Mouse (Mus musculus): ENCODE data around the gene Olfr1331. TPM values are rescaled to one million over a fixed set of nuclear protein-coding genes. Genes with fewer than 3 reads are reported as not detected.
A peak's percentile ranks its signal among the peaks of the same experiment; 100 is the strongest.
"Not testable (repeated sequence)": the region's sequence is repeated elsewhere in the genome, so short reads cannot be mapped to it uniquely, and the experiment has no call there.

The Olfr1331 gene
- not detected in 2 replicates for polyA plus RNA-seq (2016; fragmentation: Nextera tagmentation; extraction: Ambion mirVana)

GRCm38 (mm10) chr4:118864349-118864748 lies at the start of gene Olfr1331:
Gene Olfr1331, plus strand, starts transcription at chr4:118864649.
- no peak within 1 kb of the TSS for H3K4me3 ChIP-seq
- peaks cover 5% of the 10 kb centered on the region; the same call in 1 of the 2 replicates for H3K4me1 ChIP-seq (replicated peaks)
- no peak within 1 kb of the TSS for H3K27ac ChIP-seq
- no peaks in the 10 kb centered on the region for H3K27me3 ChIP-seq (ENCODE audit: insufficient read depth, poor library complexity, severe bottlenecking)
- no peaks in the 10 kb centered on the region for H3K9me3 ChIP-seq
- 93% methylated on average over 1 of the region's 1 CpGs for WGBS
- no peak for DNase-seq (ENCODE audit: low spot score)
- H3K36me3 ChIP-seq, result no peaks in the 10 kb centered on the region

- no peak overlapping the region for H3K4me3 ChIP-seq
- no peaks in the 10 kb centered on the region for H3K9me3 ChIP-seq
- WGBS, result 87% methylated on average over 1 of the region's 1 CpGs
- no peaks in the 10 kb centered on the region for H3K27me3 ChIP-seq (ENCODE audit: insufficient read depth, poor library complexity, severe bottlenecking)
- no peaks in the 10 kb centered on the region for H3K4me1 ChIP-seq (replicated peaks)
- no peak overlapping the region for H3K27ac ChIP-seq
- no peak for DNase-seq (ENCODE audit: low spot score)
- H3K36me3 ChIP-seq, result no peaks in the 10 kb centered on the region
Measured at GRCm38 (mm10) chr4:118818921-118819320, 45.5 kb upstream of the Olfr1331 start.

- H3K9me3 ChIP-seq, result no peaks in the 10 kb centered on the region
- H3K4me3 ChIP-seq, result no peak within 1 kb of the TSS
- 97% methylated on average over 1 of the region's 1 CpGs for WGBS
- DNase-seq (ENCODE audit: low spot score), result no peak
- no peaks in the 10 kb centered on the region for H3K4me1 ChIP-seq (replicated peaks)
- no peaks in the 10 kb centered on the region for H3K27me3 ChIP-seq (ENCODE audit: insufficient read depth, poor library complexity, severe bottlenecking)
- no peak within 1 kb of the TSS for H3K27ac ChIP-seq
- H3K36me3 ChIP-seq, result no peaks in the 10 kb centered on the region
Measured at GRCm38 (mm10) chr4:118836179-118836578, 28.3 kb upstream of the Olfr1331 start, which contains the start of gene Olfr1333. Gene Olfr1333, minus strand, starts transcription at chr4:118836279.

GRCm38 (mm10) chr4:118861791-118862190 lies 2.7 kb upstream of the Olfr1331 start:
- 79% methylated on average over 1 of the region's 1 CpGs for WGBS
- no peaks in the 10 kb centered on the region for H3K36me3 ChIP-seq
- no peak overlapping the region for H3K4me3 ChIP-seq
- no peaks in the 10 kb centered on the region for H3K27me3 ChIP-seq (ENCODE audit: insufficient read depth, poor library complexity, severe bottlenecking)
- H3K9me3 ChIP-seq, result 0 out of 2 replicates have a peak, but pooled peaks cover 4% of the 10 kb centered on the region
- H3K27ac ChIP-seq, result no peak overlapping the region
- no peak for DNase-seq (ENCODE audit: low spot score)
- H3K4me1 ChIP-seq (replicated peaks), result peaks cover 5% of the 10 kb centered on the region; the same call in 1 of the 2 replicates

GRCm38 (mm10) chr4:118862704-118863103 lies 1.7 kb upstream of the Olfr1331 start:
- no peak overlapping the region for H3K4me3 ChIP-seq
- DNase-seq (ENCODE audit: low spot score), result peak; percentile 3
- WGBS, result 58% methylated on average over 4 of the region's 4 CpGs
- H3K9me3 ChIP-seq, result no peaks in the 10 kb centered on the region
- no peak overlapping the region for H3K27ac ChIP-seq
- no peaks in the 10 kb centered on the region for H3K27me3 ChIP-seq (ENCODE audit: insufficient read depth, poor library complexity, severe bottlenecking)
- H3K4me1 ChIP-seq (replicated peaks), result peaks cover 5% of the 10 kb centered on the region; the same call in 1 of the 2 replicates
- H3K36me3 ChIP-seq, result no peaks in the 10 kb centered on the region

GRCm38 (mm10) chr4:118867566-118867965 lies 3.1 kb downstream of the Olfr1331 start:
- Histone ChIP-seq H3K27ac (no peak overlapping the region), H3K36me3 (no peaks in the 10 kb centered on the region), H3K9me3 (no peaks in the 10 kb centered on the region), H3K27me3 (ENCODE audit: insufficient read depth, poor library complexity, severe bottlenecking) (no peaks in the 10 kb centered on the region), H3K4me3 (no peak overlapping the region), H3K4me1 (replicated peaks) (peaks cover 4% of the 10 kb centered on the region; the same call in 1 of the 2 replicates)
- no peak for DNase-seq (ENCODE audit: low spot score)

GRCm38 (mm10) chr4:118888297-118888696 lies 23.8 kb downstream of the Olfr1331 start, which contains the start of gene Olfr1330:
Gene Olfr1330, plus strand, starts transcription at chr4:118888597.
- Histone ChIP-seq H3K4me3 (no peak within 1 kb of the TSS), H3K27ac (no peak within 1 kb of the TSS), H3K4me1 (replicated peaks) (no peaks in the 10 kb centered on the region), H3K27me3 (ENCODE audit: insufficient read depth, poor library complexity, severe bottlenecking) (no peaks in the 10 kb centered on the region), H3K36me3 (no peaks in the 10 kb centered on the region), H3K9me3 (no peaks in the 10 kb centered on the region)
- 83% methylated on average over 1 of the region's 1 CpGs for WGBS
- DNase-seq (ENCODE audit: low spot score), result no peak

GRCm38 (mm10) chr4:118901981-118902380 lies 37.5 kb downstream of the Olfr1331 start:
- no peak for DNase-seq (ENCODE audit: low spot score)
- Histone ChIP-seq H3K4me3 (no peak overlapping the region), H3K27ac (no peak overlapping the region), H3K36me3 (no peaks in the 10 kb centered on the region), H3K4me1 (replicated peaks) (no peaks in the 10 kb centered on the region), H3K9me3 (no peaks in the 10 kb centered on the region), H3K27me3 (ENCODE audit: insufficient read depth, poor library complexity, severe bottlenecking) (no peaks in the 10 kb centered on the region)
- WGBS, result 73% methylated on average over 2 of the region's 2 CpGs

- WGBS, result 69% methylated on average over 2 of the region's 2 CpGs
- H3K27ac ChIP-seq, result not testable (repeated sequence)
Measured at GRCm38 (mm10) chr4:118917365-118917764, 52.9 kb downstream of the Olfr1331 start, which contains the start of gene Olfr1329. Gene Olfr1329, minus strand, starts transcription at chr4:118917465.

More at GRCm38 (mm10) chr4:118917365-118917764, 52.9 kb downstream of the Olfr1331 start, which contains the start of gene Olfr1329:
- H3K27me3 ChIP-seq (ENCODE audit: insufficient read depth, poor library complexity, severe bottlenecking); DNase-seq (ENCODE audit: low spot score); H3K9me3 ChIP-seq; H3K4me1 ChIP-seq (replicated peaks); H3K4me3 ChIP-seq; H3K36me3 ChIP-seq: not testable (repeated sequence)

Other genes starting within 250 kb of the Olfr1331 start
- gene Cfap57, start 243.9 kb upstream of the Olfr1331 start, polyA plus RNA-seq (2016; fragmentation: Nextera tagmentation; extraction: Ambion mirVana), result 0.71 and 1.3 TPM in 2 replicates
- gene Ebna1bp2, start 243.8 kb upstream of the Olfr1331 start, polyA plus RNA-seq (2016; fragmentation: Nextera tagmentation; extraction: Ambion mirVana), result 148 and 192 TPM in 2 replicates
- not detected in 2 replicates for gene Olfr62, start 205.7 kb upstream of the Olfr1331 start, polyA plus RNA-seq (2016; fragmentation: Nextera tagmentation; extraction: Ambion mirVana)
- gene Olfr1342, start 171.9 kb upstream of the Olfr1331 start, polyA plus RNA-seq (2016; fragmentation: Nextera tagmentation; extraction: Ambion mirVana), result not detected in 2 replicates
- gene Olfr1341, start 161.1 kb upstream of the Olfr1331 start, polyA plus RNA-seq (2016; fragmentation: Nextera tagmentation; extraction: Ambion mirVana), result not detected in 2 replicates
- not detected in 2 replicates for gene Olfr1340, start 144.5 kb upstream of the Olfr1331 start, polyA plus RNA-seq (2016; fragmentation: Nextera tagmentation; extraction: Ambion mirVana)
- not detected in 2 replicates for gene Olfr1339, start 132.5 kb upstream of the Olfr1331 start, polyA plus RNA-seq (2016; fragmentation: Nextera tagmentation; extraction: Ambion mirVana)
- gene Olfr1338, start 105.9 kb upstream of the Olfr1331 start, polyA plus RNA-seq (2016; fragmentation: Nextera tagmentation; extraction: Ambion mirVana), result not detected in 2 replicates
- not detected in 2 replicates for gene Olfr1337, start 82.1 kb upstream of the Olfr1331 start, polyA plus RNA-seq (2016; fragmentation: Nextera tagmentation; extraction: Ambion mirVana)
- not detected in 2 replicates for gene Olfr1335, start 54.7 kb upstream of the Olfr1331 start, polyA plus RNA-seq (2016; fragmentation: Nextera tagmentation; extraction: Ambion mirVana)
- not detected in 2 replicates for gene Olfr1333, start 28.4 kb upstream of the Olfr1331 start, polyA plus RNA-seq (2016; fragmentation: Nextera tagmentation; extraction: Ambion mirVana)
- gene Olfr1330, start 23.9 kb downstream of the Olfr1331 start, polyA plus RNA-seq (2016; fragmentation: Nextera tagmentation; extraction: Ambion mirVana), result not detected in 2 replicates
- not detected in 2 replicates for gene Olfr1329, start 52.8 kb downstream of the Olfr1331 start, polyA plus RNA-seq (2016; fragmentation: Nextera tagmentation; extraction: Ambion mirVana)
- gene Olfr1328, start 74.0 kb downstream of the Olfr1331 start, polyA plus RNA-seq (2016; fragmentation: Nextera tagmentation; extraction: Ambion mirVana), result not detected in 2 replicates
- not detected in 2 replicates for gene Lao1, start 96.9 kb downstream of the Olfr1331 start, polyA plus RNA-seq (2016; fragmentation: Nextera tagmentation; extraction: Ambion mirVana)
- gene Slc2a1, start 244.1 kb downstream of the Olfr1331 start, polyA plus RNA-seq (2016; fragmentation: Nextera tagmentation; extraction: Ambion mirVana), result 153 and 228 TPM in 2 replicates